Mouse (Mus musculus) limb, embryonic 12.5 days (tissue): Measurements from ENCODE around the gene 9130213A22Rik. TPM values are rescaled to one million over a fixed set of nuclear protein-coding genes. Genes with fewer than 3 reads are reported as not detected.

Experiments
- ATAC-seq: fragments of 200-750 bp; cut with Nextera tagmentation; 2 replicates; pipeline ENCODE4 v1.8.0; 2017; ENCODE audit warnings: low read depth, moderate TSS enrichment; ENCODE audit not compliant: insufficient number of reproducible peaks, insufficient read depth, low FRiP score, low TSS enrichment
- H3K27ac ChIP-seq: fragments of 300-500 bp; sonication (generic); 2 replicates; pipeline ENCODE4 v1.5.1; 2016; ENCODE audit warnings: mild to moderate bottlenecking, moderate library complexity
- H3K27me3 ChIP-seq: fragments of 300-500 bp; sonication (generic); 2 replicates; pipeline ENCODE4 v1.6.1; 2016; ENCODE audit warnings: mild to moderate bottlenecking, moderate library complexity
- H3K36me3 ChIP-seq: fragments of 300-500 bp; sonication (generic); 2 replicates; pipeline ENCODE4 v1.6.1; 2016; ENCODE audit warnings: mild to moderate bottlenecking, moderate library complexity
- H3K4me1 ChIP-seq: fragments of 300-500 bp; sonication (generic); replicated peaks from 2 replicates; pipeline ENCODE4 v1.6.1; 2016
- H3K4me2 ChIP-seq: fragments of 300-500 bp; sonication (generic); 2 replicates; pipeline ENCODE4 v1.6.1; 2016; ENCODE audit warnings: mild to moderate bottlenecking, moderate library complexity
- H3K4me3 ChIP-seq: fragments of 300-500 bp; sonication (generic); replicated peaks from 2 replicates; pipeline ENCODE4 v1.5.1; 2016; ENCODE audit warnings: mild to moderate bottlenecking
- H3K9ac ChIP-seq: fragments of 300-500 bp; sonication (generic); replicated peaks from 2 replicates; pipeline ENCODE4 v1.6.1; 2016; ENCODE audit warnings: mild to moderate bottlenecking, moderate library complexity
- H3K9me3 ChIP-seq: fragments of 300-500 bp; sonication (generic); 2 replicates; pipeline ENCODE4 v1.6.1; 2016; ENCODE audit warnings: mild to moderate bottlenecking, moderate library complexity
- WGBS: fragments of 180-500 bp; shearing (Covaris S2); methylation state at CpG from one replicate; pipeline ENCODE4 v1.1.7; 2016; 5-methylcytosine and 5-hydroxymethylcytosine counted together
- polyA plus RNA-seq: library from polyadenylated mRNA; unstranded; fragments of >200 nt; fragmentation: Nextera tagmentation; extraction: Ambion mirVana; gene quantifications from 2 replicates; pipeline ENCODE4 v1.2.1, GENCODE M21; 2016

9130213A22Rik gene
- polyA plus RNA-seq, 1 experiment from 2014 or later: 0.76 TPM

GRCm38 (mm10) chr11:69105796-69106195 lies 16.6 kb downstream of the 9130213A22Rik start:
- Histone ChIP-seq H3K4me2 (no peak overlapping the region), H3K9me3 (no peaks in the 10 kb centered on the region), H3K4me3 (no peak overlapping the region), H3K27me3 (no peaks in the 10 kb centered on the region), H3K27ac (no peak overlapping the region), H3K36me3 (peaks cover 88% of the 10 kb centered on the region), H3K4me1 (no peaks in the 10 kb centered on the region), H3K9ac (no peak overlapping the region)
- 90% methylated on average over 2 of the region's 2 CpGs for WGBS
- no peak for ATAC-seq

- H3K9me3 ChIP-seq: no peaks in the 10 kb centered on the region
- 80% methylated on average over 6 of the region's 6 CpGs for WGBS
- H3K4me1 ChIP-seq: peaks cover 6% of the 10 kb centered on the region
- ATAC-seq: no peak
- peaks cover 91% of the 10 kb centered on the region for H3K36me3 ChIP-seq
- H3K4me3 ChIP-seq: no peak overlapping the region
- no peak overlapping the region for H3K4me2 ChIP-seq
- no peak overlapping the region for H3K27ac ChIP-seq
- H3K27me3 ChIP-seq: no peaks in the 10 kb centered on the region
- H3K9ac ChIP-seq: no peak overlapping the region
Observed at GRCm38 (mm10) chr11:69105227-69105626, 17.2 kb downstream of the 9130213A22Rik start.

- H3K4me3 ChIP-seq: no peak overlapping the region
- H3K9ac ChIP-seq: no peak overlapping the region
- H3K4me1 ChIP-seq: peaks cover 12% of the 10 kb centered on the region
- no peak overlapping the region for H3K27ac ChIP-seq
- no peak for ATAC-seq
- 92% methylated on average over 14 of the region's 14 CpGs for WGBS
- peaks cover 90% of the 10 kb centered on the region for H3K36me3 ChIP-seq
- H3K27me3 ChIP-seq: no peaks in the 10 kb centered on the region
- no peak overlapping the region for H3K4me2 ChIP-seq
- H3K9me3 ChIP-seq: no peaks in the 10 kb centered on the region
Observed at GRCm38 (mm10) chr11:69104487-69104886, 17.9 kb downstream of the 9130213A22Rik start.

- Histone ChIP-seq H3K9ac (no peak overlapping the region), H3K27me3 (no peaks in the 10 kb centered on the region), H3K36me3 (peaks cover 83% of the 10 kb centered on the region), H3K27ac (no peak overlapping the region), H3K4me3 (no peak overlapping the region), H3K4me2 (no peak overlapping the region), H3K9me3 (no peaks in the 10 kb centered on the region), H3K4me1 (peaks cover 18% of the 10 kb centered on the region)
- 93% methylated on average over 15 of the region's 15 CpGs for WGBS
- ATAC-seq: no peak
Observed at GRCm38 (mm10) chr11:69103531-69104435, 18.6 kb downstream of the 9130213A22Rik start.

- peaks cover 76% of the 10 kb centered on the region for H3K36me3 ChIP-seq
Observed at GRCm38 (mm10) chr11:69103121-69103520, 19.3 kb downstream of the 9130213A22Rik start.

GRCm38 (mm10) chr11:69102403-69102725 lies 20.0 kb downstream of the 9130213A22Rik start:
- no peaks in the 10 kb centered on the region for H3K9me3 ChIP-seq
- H3K4me3 ChIP-seq: no peak overlapping the region
- H3K4me2 ChIP-seq: no peak overlapping the region
- no peak overlapping the region for H3K27ac ChIP-seq
- no peak for ATAC-seq
- peaks cover 69% of the 10 kb centered on the region for H3K36me3 ChIP-seq
- no peak overlapping the region for H3K9ac ChIP-seq
- WGBS: 95% methylated on average over 7 of the region's 7 CpGs
- H3K27me3 ChIP-seq: no peaks in the 10 kb centered on the region
- H3K4me1 ChIP-seq: peaks cover 32% of the 10 kb centered on the region

More at GRCm38 (mm10) chr11:69103121-69103520, 19.3 kb downstream of the 9130213A22Rik start:
- no peaks in the 10 kb centered on the region for H3K27me3 ChIP-seq
- no peak overlapping the region for H3K4me2 ChIP-seq
- no peak overlapping the region for H3K4me3 ChIP-seq
- ATAC-seq: no peak
- 94% methylated on average over 14 of the region's 14 CpGs for WGBS
- H3K4me1 ChIP-seq: peaks cover 24% of the 10 kb centered on the region
- H3K27ac ChIP-seq: no peak overlapping the region
- H3K9ac ChIP-seq: no peak overlapping the region
- no peaks in the 10 kb centered on the region for H3K9me3 ChIP-seq

- WGBS: 89% methylated on average over 21 of the region's 21 CpGs
- no peaks in the 10 kb centered on the region for H3K9me3 ChIP-seq
- H3K27ac ChIP-seq: no peak overlapping the region
- peaks cover 37% of the 10 kb centered on the region for H3K4me1 ChIP-seq
- no peak overlapping the region for H3K4me3 ChIP-seq
- no peak for ATAC-seq
- H3K27me3 ChIP-seq: no peaks in the 10 kb centered on the region
- H3K4me2 ChIP-seq: no peak overlapping the region
- no peak overlapping the region for H3K9ac ChIP-seq
- peaks cover 63% of the 10 kb centered on the region for H3K36me3 ChIP-seq
Observed at GRCm38 (mm10) chr11:69101604-69102402, 20.6 kb downstream of the 9130213A22Rik start.

- Histone ChIP-seq H3K4me1 (peaks cover 48% of the 10 kb centered on the region), H3K36me3 (peaks cover 53% of the 10 kb centered on the region), H3K27ac (peak overlapping the region; percentile 84; the same call in 1 of the 2 replicates), H3K4me2 (peak overlapping the region; percentile 98), H3K9ac (peak overlapping the region; percentile 65; the same call in 1 of the 2 replicates), H3K27me3 (no peaks in the 10 kb centered on the region), H3K4me3 (peak overlapping the region; percentile 49), H3K9me3 (no peaks in the 10 kb centered on the region)
- no peak for ATAC-seq
- 91% methylated on average over 20 of the region's 20 CpGs for WGBS
Observed at GRCm38 (mm10) chr11:69100639-69101360, 21.6 kb downstream of the 9130213A22Rik start.

- WGBS: under 1% methylated on average over 23 of the region's 23 CpGs
- Histone ChIP-seq H3K4me3 (peak overlapping the region; percentile 49), H3K9ac (peak overlapping the region; percentile 65; the same call in 1 of the 2 replicates), H3K27ac (peak overlapping the region; percentile 84), H3K4me2 (peak overlapping the region; percentile 98), H3K9me3 (no peaks in the 10 kb centered on the region), H3K36me3 (peaks cover 44% of the 10 kb centered on the region), H3K4me1 (peaks cover 52% of the 10 kb centered on the region), H3K27me3 (no peaks in the 10 kb centered on the region)
- ATAC-seq: no peak
Observed at GRCm38 (mm10) chr11:69099915-69100345, 22.5 kb downstream of the 9130213A22Rik start.

GRCm38 (mm10) chr11:69099177-69099914 lies 23.0 kb downstream of the 9130213A22Rik start:
- H3K36me3 ChIP-seq: peaks cover 38% of the 10 kb centered on the region
- peak overlapping the region; percentile 98 for H3K4me2 ChIP-seq
- under 1% methylated on average over 22 of the region's 22 CpGs for WGBS
- H3K9me3 ChIP-seq: no peaks in the 10 kb centered on the region
- H3K4me1 ChIP-seq: peaks cover 55% of the 10 kb centered on the region
- no peaks in the 10 kb centered on the region for H3K27me3 ChIP-seq
- peak overlapping the region; percentile 84 for H3K27ac ChIP-seq
- H3K4me3 ChIP-seq: peak overlapping the region; percentile 49
- peak overlapping the region; percentile 65 for H3K9ac ChIP-seq
- ATAC-seq: no peak
